Mouse (Mus musculus) fibroblast of lung, adult 2 months (primary cell): ENCODE measurements around the gene Dll1.

Source experiments
- DNase-seq: peaks from one replicate; pipeline ENCODE4 v3.0.0-alpha.2; 2011; ENCODE audit warnings: low read depth

Dll1 gene

DNA sequence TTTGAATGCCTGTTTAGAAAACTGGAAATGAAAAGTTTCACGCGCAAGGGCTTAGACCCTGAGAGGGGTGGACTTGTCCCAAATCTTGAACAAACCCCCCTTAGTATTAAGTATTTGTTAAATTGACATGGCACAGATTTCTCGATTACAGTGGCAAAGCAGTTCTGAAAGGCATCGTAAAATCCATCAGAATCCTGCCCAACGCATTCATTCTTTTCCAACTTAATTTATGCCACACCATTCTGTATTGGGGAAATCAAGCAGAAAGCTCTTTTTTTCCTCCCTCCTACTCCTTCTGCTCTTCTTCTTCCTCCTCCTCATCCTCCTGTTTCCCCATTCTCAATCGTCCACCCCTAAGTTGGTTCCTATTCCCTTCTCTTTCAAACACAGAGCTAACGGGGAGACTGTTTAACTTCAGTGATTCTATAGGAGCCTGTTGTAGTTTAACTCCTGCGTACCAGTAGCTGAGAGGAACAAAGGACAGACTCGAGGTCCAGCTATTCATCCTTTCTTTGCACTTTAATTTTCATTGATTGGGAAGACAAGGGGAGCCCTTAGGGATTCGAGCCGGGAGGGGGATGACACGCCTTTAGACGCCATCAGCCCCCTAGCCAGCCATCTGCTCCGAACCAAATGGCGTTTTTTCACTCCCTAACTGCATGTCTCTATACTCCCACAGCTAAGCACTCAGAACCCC is 1.9 kb upstream of the Dll1 start:
- DNase-seq, result no peak

DNA sequence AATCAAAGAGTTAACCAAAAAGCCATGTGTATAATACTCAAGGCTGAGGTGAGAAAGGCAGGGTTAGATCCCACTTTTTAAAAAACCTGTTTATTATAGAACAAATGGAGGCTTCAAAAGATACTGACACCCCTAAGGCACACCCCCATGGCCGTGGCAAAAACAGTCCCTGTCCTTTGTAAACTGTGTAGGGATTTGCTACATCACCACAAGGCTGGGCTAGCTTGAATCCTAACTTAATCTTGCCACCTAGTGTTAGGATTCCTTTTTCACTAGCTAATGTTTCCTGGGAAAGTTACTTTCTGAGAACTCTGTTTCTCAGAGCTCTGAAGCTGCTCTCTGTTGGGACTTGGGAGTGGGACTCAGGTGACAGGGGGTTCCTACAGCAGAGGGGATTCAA is 1.2 kb upstream of the Dll1 start:
- DNase-seq, result no peak

DNA sequence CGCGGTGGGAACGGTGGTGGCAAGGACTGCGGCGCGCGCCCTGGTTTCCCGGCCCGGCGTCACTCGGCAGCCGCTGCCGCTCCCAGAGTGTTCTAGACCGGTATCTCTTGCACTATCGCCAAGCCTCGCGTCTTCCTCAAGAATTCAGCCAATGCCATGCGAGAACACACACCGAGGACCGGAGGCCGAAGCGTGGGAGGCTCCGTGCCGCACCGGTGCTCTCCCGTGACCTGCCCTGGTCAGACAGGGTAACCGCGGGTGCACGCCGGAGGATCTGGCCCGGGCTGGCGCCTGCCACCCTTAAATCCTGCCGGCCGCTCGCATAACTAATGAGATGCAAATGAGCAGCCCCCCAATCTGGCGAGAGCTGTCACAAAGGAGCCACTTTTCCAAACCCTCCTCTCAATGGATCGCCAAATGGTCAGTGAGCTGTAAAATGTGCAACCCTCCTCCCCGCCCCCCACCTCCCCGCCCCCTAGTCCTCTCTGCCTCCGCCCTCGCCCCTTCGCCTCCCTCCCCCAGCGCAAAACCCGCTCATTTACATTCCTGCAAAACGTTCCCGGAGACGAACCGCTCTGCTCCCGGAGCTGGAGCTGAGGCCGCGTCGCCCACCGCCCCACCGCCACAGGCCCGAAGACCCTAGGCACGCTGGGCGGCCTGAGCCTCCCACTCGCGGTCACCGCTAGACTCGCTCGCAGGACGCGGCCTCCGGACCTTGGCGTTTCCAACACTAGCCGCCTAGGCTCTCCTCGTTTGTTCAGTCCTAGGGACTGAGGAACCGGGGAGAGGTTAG is 775 bp downstream of the Dll1 start:
- DNase-seq, result no peak

DNA sequence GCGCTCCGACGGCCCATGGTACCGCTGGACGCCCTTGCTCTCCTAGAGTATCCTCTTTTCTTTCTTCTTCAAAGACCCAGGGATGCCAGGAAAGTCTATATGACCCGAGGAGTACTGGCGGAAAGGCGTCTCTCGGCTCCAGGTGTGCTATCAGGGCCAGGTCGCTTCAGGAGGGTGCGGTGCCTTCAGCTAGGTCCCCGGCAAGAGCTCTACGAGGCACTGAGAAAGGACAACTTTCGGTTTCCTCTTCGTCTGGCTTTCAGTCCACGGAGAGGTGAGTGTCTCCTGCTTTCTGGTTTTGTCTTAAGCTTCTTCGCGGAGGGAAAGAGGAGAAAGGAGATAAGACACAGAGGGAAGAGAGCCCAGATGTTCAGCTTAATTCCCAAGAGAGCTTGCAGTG is 1.4 kb downstream of the Dll1 start:
- DNase-seq, result no peak

DNA sequence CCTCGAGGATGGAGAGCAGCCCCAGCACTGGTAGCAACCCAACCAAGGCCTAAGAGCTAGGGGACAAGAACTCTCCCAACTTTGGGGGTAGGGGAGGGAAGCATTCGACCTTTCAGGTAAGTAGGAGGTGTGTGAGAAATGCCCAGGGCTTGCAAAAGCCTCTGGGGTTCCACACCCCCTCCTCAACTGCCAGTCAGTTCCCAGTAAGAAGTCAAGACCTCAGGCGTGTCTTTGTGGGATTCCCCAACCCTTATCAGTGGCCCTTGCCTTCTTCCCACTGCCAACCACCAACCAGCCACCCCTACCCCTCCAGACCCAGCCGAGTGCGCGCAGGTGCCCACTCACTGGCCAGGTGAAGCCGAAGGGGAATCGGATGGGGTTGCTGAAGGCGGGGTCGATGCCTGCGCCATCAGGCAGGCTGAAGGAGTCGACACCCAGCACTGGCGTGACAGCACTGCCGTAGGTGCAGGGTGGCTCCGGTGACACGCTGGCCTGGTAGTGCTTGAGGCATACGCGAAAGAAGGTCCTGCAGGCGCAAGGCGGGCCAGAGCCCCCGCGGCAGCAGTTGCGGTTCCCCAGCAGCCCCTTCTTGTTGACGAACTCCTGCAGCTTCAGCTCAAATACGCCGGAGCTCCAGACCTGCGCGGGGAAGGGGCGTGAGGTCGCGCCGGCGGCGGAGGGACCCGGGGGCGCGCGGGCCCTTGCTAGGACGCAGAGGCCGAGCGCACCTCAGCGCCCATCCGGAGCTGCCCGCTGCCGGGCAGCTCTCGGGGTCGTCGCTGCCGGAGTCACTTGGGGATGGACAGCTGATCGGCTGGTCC is 2.1 kb downstream of the Dll1 start:
- no peak for DNase-seq

DNA sequence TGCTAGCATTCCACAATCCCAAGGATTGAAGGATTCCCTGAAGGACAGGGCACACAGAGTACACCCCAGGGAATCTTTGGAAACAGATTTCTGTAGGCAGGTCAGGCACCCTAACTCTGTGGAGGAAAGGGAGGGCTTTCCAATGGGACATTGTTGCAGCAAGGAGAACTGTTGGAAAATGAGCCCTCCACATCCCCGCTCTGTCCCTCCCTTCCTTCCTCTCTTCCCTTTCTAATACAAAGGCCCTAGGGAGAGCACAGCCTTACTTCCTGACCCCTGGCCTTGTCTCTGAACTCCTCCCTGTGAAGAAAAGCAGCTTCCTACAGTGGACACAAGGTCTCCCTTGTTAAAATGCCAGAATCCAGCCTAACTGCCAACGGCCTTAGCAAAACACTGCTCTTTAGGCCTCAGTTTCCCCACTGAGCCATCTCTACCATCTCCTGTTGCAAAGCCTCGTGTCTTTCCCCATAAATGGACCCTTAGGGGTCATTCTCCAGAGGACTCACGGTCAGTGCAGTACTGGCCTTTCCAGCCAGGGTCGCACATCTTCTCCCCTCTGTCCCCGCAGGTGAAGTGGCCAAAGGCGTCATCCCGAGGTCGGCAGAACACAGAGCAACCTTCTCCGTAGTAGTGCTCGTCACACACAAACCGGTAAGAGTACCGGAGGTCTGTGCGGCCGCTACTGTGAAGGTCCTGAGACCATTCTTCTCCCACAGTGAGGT is 3.6 kb downstream of the Dll1 start:
- no peak for DNase-seq

DNA sequence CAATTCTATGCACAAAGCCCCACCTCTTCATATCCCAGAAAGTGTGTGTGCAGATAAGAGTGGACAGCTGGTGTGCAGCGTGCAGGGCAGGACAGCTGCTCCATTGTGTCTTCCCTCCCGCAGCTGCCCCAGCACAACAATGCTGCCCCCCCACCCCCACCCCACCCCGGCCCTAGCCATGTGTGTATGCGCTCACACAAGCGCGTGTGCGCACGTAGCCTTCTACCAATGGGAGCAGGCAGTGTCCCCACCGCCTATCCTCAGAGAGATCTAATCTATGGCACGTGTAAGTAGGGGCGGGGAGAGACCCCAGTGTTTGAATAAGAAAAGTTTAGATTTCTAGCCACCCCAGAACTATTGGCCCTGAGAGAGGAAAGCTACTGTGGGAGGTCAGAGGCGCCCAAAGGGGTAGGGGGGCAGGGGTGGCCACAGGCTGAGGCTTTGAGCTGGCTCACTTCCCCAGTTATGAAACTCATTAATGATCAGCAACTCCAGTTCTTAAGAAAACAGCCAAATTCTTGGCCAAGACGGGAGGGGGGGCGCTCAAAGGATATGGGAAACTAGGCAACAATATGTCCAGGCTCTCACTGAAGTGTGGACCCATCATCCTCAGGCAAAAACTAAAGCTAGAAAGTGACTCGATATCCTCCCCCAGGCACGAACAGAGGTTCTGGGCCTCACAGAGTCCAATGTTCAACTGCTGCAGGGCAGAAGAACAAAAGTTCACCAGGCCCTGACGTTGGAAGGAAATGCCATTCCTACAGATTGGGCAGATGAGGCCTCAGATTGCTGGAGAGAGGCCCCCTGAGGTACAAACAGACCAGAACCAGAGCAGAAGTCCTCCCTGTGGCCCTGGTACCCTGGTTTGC is 4.5 kb downstream of the Dll1 start:
- DNase-seq, result no peak

DNA sequence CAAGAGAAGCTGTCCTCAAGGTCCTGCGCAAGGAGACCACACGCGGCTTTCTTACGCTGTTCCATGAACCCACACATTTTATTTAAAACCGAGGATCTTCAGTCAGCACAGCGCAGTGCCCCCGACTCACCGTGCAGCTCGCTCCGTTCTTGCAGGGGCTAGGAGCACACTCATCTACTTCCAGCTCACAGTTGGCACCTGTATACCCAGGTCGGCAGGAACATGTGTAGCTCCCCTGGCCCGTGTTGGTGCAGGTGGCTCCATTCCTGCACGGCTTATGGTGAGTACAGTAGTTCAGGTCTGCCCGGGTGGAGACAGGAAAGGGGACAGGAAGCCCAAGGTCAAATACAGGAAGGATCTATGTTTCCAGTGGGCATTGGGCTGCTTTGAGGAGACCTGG is 6.3 kb downstream of the Dll1 start:
- DNase-seq, result no peak

DNA sequence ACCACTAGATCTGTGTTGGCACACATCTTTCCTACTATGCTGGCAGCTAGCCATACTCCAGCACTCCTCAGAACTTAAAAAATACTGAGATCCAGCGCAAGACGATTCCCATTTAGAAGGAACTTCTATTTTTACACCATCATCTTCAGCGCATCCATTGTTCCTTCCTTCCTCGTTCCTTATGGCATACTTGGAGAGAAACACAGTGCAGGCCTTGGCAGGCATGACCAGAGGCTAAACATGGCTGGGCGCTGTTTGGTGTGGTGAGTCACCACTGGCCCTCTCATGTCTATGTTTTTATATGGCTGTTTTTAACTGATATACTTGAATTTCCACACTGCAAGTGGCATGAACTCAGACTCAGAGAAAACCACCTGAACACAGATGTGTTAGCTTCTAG is 11.0 kb downstream of the Dll1 start:
- peak; percentile 91 for DNase-seq

DNA sequence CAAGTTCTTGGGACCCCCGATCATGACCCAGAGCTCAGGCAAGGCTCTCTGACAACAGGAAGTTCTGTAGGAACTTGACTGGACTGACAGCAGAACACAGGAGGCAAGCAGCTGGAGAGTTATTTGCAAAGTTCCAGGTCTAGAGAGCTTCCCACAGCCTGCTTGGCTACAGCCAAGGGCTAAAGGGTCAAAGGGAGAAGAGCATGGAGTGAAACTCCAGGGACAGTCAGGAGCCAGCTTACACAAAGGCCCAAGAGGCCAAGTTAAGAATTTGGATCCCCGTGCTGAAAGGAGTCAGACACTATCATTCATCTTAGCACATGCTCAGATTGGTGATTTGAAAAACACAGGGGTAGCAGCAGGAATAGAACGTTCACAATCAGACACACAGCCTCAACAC is 13.0 kb downstream of the Dll1 start:
- DNase-seq, result no peak

DNA sequence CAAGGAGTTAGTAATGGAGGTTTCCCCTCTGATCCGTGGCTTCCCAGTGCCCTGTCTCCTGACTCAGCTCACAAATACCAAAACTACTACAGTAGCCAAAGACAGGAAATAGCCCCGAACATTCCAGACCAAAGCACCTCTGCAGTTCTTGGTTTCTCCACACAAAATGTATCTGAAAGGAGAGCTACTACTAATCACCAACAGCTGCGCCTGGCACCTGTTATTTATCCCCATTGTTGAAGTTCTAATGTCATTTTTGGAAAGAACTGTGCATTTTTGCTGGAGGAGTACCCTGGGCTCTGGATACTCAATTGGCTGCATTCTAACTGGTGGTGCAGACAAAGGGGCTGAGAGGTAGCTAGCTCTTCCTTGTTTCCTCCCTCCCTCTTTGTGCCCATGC is 19.6 kb downstream of the Dll1 start:
- no peak for DNase-seq

DNA sequence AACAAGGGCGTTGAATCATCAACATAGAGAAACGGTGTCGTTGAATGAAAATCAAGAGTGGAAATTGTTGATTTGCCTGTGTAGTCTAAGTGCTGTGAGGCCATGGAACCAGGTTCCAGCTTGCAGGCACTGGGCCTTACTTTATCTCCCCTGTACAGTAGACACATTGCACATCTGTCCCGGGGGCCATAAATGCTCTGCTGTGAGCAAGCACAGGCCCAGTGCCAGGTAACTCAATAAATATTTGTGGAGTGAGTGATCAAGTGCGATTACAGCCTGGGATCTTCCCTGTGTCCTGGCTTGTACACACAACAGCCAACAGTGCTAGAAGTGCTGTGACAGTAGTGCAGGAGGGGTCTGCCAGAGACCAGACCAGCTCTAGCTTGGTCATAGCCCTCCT is 20.1 kb downstream of the Dll1 start:
- DNase-seq, result no peak

DNA sequence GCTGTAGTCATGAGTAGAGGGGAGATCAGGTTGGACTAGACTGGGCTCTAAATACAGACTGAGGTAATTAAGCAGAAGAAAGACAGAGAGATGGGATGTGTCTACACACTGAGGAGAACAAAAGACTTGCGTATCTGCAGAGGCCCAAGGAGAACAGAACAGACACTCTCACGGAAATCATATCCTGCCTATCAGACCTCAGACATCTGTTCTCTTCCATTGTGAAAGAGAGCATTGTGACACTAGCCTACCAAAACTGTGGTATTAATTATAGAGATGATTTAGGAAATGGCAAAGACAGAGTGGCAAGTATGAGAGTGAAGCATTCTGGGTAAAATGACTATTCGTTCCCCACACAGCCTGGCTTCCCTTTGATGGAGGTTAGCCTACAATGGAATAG is 21.6 kb downstream of the Dll1 start:
- no peak for DNase-seq

DNA sequence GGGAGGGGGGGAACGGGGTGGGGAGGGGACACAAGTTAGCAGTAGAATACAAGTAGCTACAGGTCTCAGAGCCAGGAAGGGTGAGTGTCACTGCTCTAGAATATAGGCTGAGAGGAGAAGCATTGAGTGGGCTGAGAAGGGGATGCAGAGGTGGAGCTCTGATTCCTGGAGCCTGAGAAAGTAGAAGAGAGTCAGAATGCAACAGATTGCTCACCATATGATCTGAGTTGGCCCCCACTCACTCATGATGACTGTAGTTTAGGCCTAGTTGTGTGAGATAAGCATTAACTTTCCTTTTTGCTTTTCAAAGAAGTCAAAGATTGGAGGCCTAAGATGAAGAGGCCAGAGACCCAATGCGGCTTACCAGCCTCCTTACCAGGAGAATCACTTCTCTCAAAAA is 22.7 kb downstream of the Dll1 start:
- DNase-seq, result no peak

DNA sequence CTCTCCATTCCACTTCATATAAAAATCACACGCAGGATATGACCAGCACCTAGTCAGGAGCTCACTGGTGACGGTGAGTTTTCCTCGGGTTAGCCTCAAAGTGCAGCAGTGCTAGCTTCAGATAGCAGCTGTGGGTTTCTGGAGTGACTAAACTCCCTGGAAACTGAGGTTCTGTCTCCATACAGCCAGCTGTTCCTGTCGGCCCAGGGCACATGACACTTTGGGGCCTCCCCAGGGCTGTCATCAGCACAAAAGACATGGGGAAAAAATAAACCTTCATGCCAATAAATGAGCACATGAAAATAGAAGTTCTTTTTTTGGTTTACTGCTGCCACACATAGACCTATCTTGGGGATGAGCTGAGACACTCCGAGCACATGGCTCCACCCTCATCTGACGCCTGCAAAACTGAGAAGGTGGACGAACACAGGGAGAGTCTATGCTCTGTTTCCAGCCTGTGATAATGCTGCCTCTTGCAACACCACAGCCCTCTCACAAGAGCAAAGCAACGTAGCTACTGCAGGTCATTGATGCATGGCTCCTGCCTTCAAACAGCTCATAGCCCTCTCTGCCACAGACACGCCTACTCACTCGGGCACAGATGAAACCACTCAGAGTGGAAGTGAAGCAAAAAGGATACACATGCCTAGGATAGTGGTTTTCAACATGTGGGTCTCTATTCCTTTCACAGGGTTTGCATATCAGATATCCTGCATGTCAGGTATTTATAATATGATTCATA is 23.6 kb downstream of the Dll1 start:
- DNase-seq, result no peak

DNA sequence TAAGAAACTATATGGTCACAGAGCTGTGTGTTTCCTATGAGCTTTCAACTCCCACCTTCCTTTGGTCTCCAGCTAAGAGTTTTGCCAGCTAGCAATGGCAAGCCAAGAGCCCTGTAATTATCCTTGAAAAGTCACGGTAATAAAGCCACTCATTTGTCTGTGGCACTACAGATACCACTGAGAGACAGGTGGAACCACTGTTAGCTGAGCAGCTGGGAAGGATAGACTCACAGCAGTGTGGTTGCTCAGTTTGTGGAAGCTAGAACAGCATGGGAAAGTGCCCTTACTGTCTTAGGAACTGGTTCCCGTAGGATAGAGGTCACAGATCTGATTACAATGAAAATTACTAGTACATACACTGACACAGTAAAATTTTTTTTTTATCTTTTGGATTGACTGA is 26.5 kb downstream of the Dll1 start:
- no peak for DNase-seq

DNA sequence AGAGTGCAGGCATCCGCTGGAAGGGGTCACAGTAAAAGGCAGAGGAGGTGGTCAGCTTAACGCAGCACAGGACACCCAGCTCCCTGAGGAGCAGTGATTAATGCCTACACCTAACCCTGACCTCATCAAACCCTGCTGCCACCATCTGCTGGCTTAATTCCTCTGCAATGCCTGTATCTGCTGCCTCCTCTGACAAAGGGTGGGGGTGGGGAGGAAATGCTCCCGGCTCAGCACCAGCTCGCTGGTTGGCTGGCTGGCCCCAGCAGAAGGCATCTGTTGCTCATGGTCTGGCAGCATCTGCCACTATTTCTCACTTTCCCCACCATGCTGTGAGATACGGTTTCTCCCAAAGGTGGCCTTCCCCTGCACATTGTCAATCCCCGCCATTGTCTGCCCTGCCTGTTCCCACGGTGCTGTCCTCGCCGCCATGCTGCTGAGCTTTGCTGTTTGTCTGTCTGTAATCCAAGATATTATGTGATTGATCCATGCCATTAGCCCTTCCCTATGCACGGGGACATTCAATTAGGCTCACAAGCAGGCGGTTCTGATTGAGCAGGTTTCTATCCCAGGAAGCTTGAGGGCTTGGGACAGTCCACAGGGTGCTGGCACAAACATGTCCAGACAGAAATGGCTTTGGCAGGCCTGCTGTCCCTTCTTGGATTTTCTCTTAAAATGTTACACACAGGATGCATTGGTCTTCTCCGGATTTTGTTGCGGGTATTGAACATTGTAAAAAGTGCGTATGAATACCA is 33.4 kb downstream of the Dll1 start:
- no peak for DNase-seq

DNA sequence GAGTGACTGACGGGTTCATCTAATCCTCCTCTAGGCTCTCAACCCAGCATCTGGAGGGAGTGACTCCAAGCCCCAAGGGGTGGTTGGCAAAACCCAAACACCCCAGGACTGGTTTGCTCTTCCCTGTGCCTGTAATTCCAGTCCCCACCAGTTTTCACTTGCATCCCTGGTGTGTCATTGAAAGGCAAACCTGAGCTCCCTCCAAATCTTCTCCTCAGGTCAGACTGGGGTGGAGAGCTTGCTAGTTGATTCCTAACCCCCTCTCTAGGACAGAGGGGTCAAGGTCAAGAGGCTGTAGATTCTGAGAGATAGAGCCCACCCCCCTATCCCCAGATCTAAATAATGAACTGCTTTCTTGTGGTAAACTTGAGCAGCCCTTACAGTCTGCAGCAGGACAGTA is 38.8 kb downstream of the Dll1 start:
- DNase-seq, result no peak

DNA sequence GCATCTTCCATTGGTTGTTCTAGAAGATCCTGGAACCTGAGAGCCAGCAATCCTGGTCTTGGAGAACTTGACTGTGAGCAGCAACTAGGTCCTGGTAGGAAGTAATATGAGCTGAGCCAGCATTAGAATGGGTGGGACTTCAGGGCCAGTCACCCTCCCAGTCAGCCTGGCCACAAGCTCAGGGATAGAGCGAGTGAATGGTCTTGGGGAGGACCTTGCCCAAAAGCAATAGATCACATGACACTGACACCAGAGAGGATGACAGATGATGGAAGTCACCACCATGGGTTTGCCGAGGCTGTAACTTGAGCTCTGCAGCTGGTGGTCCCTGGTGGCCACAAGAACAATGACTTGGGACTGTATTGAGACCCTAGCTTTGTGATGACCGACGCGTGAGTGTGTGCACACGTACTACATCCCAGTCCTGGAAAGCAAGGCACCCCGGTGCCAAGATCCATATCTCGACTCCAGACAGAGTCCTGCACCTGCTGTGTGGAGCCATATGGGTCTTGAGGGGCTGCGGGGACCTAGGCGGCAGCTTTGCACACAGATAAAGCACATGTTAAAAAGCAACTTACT is 46.8 kb downstream of the Dll1 start:
- DNase-seq, result no peak

DNA sequence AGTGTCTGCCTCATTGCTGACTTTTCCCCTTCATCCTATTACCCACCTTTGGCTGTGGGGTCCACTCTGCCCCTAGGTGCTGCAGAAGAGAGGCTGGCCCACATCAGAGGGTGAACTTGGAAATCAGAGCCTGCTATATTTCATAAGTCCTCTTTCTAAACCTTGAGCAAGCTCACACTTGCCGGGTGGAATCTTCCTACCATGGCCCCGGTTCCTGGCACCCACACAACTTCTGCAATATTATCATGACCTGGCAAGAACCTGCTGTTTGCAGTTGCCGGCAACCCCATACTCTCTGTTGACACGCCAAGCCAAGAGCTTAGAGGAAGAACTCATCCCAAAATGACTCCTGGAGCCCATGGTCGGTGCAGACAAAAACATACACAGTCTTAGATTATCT is 49.6 kb downstream of the Dll1 start:
- DNase-seq, result no peak
